Mouse (Mus musculus): ENCODE measurements at regions not wholly inside any gene's neighbourhood (a gene's known extent, or its start where the extent isn't known, plus 50 kb on each side); places are given as distances from the start of the nearest gene placed in this dataset.

DNA sequence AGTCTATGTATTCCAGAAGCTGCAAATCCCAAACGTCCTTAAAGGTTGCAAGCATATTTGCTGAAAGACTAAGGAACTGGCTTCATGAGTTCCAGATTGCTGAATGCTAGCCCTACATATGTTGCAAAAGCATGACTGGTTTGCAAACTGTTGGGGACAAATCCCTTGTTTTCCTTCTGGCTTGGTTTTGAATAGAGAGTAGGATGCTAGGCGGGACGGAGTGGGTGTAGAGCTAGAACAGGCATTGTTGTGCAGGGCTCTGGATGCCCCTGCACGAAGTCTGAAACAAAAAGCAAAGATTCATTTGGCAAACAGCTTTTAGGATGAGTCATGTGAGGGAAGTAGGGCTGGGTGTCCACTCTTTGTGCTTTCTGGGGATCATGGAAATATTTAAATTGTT lies 500.9 kb upstream of the Cnksr2 start:
- no peak for ATAC-seq
- WGBS: 35% methylated on average over 4 of the region's 4 CpGs
- Histone ChIP-seq H3K4me2 (ENCODE audit: low read length) (no peak overlapping the region), H3K9ac (replicated peaks; ENCODE audit: low read depth, low read length) (no peak overlapping the region), H3K4me1 (replicated peaks; ENCODE audit: control insufficient read depth, insufficient read depth, low read length) (no peaks in the 10 kb centered on the region), H3K36me3 (ENCODE audit: control insufficient read depth, insufficient read depth) (no peaks in the 10 kb centered on the region), H3K27me3 (replicated peaks; ENCODE audit: control insufficient read depth, insufficient read depth, low read length) (no peaks in the 10 kb centered on the region), H3K9me3 (ENCODE audit: control insufficient read depth, low read length) (no peaks in the 10 kb centered on the region), H3K4me3 (replicated peaks; ENCODE audit: low read length) (no peak overlapping the region), H3K27ac (ENCODE audit: low read length) (no peak overlapping the region)

DNA sequence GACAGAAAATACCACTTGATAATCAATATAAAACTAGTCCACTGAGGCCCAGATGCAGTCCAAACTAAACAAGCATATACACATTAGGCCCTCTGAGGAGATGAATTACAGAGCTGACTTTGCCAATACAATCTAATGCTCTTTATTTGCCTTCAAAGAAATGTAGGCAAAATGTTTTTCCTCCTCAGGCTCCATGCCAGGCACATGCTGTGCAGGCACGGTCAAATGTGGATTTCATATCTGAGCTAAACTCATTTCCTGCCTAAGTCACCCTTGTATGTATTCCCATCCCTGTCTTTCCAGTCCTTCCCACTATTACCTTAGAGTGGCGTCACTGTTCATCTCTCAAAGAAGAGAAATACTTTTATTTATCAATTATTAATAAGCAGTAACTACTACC lies 534.8 kb upstream of the Cnksr2 start:
- Histone ChIP-seq H3K9me3 (ENCODE audit: control insufficient read depth, low read length) (no peaks in the 10 kb centered on the region), H3K27me3 (replicated peaks; ENCODE audit: control insufficient read depth, insufficient read depth, low read length) (no peaks in the 10 kb centered on the region), H3K27ac (ENCODE audit: low read length) (no peak overlapping the region), H3K4me3 (replicated peaks; ENCODE audit: low read length) (no peak overlapping the region), H3K36me3 (ENCODE audit: control insufficient read depth, insufficient read depth) (no peaks in the 10 kb centered on the region), H3K9ac (replicated peaks; ENCODE audit: low read depth, low read length) (no peak overlapping the region), H3K4me2 (ENCODE audit: low read length) (no peak overlapping the region), H3K4me1 (replicated peaks; ENCODE audit: control insufficient read depth, insufficient read depth, low read length) (no peaks in the 10 kb centered on the region)
- 81% methylated on average over 2 of the region's 2 CpGs for WGBS
- no peak for ATAC-seq

DNA sequence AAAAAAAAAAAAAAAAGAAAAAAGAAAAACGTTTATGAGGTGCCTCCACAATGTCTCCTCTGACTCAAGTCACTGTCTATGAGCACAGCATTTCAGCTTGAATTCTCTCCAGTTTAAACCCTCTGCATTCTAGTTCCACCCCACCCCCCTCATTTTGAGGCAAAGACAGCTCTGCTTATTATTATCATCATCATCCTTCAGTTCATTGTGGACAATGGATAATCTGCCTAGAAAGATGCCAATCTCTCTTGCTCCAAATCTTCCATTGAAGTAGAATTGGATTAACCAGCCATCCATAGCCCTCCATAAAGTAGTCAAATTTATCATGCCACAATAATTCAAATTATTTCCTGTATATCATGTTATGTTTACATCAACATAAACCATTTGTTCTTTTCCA lies 570.0 kb upstream of the Cnksr2 start:
- Histone ChIP-seq H3K9me3 (ENCODE audit: control insufficient read depth, low read length) (no peaks in the 10 kb centered on the region), H3K27me3 (replicated peaks; ENCODE audit: control insufficient read depth, insufficient read depth, low read length) (0 out of 2 replicates have a peak, but pooled peaks cover 7% of the 10 kb centered on the region), H3K9ac (replicated peaks; ENCODE audit: low read depth, low read length) (no peak overlapping the region), H3K4me3 (replicated peaks; ENCODE audit: low read length) (no peak overlapping the region), H3K4me1 (replicated peaks; ENCODE audit: control insufficient read depth, insufficient read depth, low read length) (no peaks in the 10 kb centered on the region), H3K36me3 (ENCODE audit: control insufficient read depth, insufficient read depth) (no peaks in the 10 kb centered on the region), H3K27ac (ENCODE audit: low read length) (no peak overlapping the region), H3K4me2 (ENCODE audit: low read length) (no peak overlapping the region)
- no peak for ATAC-seq
- WGBS: 19% methylated on average over 1 of the region's 1 CpGs

DNA sequence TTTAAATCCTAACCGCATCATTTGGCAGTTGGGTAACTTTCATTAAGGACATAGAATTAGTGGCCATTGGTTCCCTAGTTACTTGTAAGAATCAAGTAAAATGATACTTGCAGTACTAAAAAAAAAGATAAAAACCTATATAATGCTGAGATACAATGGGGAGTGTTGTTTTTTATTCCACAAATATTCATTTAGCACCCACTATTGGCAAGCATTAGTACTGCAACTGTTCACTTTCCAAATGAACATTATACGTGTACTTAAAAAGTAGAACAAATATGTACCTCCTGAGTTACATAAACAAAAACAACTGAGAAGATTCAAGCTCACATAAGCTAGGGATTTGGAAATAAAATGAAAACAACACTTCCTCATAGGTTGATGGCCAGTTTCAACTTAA lies 570.5 kb upstream of the Cnksr2 start:
- Histone ChIP-seq H3K9ac (replicated peaks; ENCODE audit: low read depth, low read length) (no peak overlapping the region), H3K4me3 (replicated peaks; ENCODE audit: low read length) (no peak overlapping the region), H3K9me3 (ENCODE audit: control insufficient read depth, low read length) (no peaks in the 10 kb centered on the region), H3K27ac (ENCODE audit: low read length) (no peak overlapping the region), H3K27me3 (replicated peaks; ENCODE audit: control insufficient read depth, insufficient read depth, low read length) (0 out of 2 replicates have a peak, but pooled peaks cover 7% of the 10 kb centered on the region), H3K36me3 (ENCODE audit: control insufficient read depth, insufficient read depth) (no peaks in the 10 kb centered on the region), H3K4me1 (replicated peaks; ENCODE audit: control insufficient read depth, insufficient read depth, low read length) (no peaks in the 10 kb centered on the region), H3K4me2 (ENCODE audit: low read length) (no peak overlapping the region)
- ATAC-seq: no peak
- 74% methylated on average over 2 of the region's 2 CpGs for WGBS

DNA sequence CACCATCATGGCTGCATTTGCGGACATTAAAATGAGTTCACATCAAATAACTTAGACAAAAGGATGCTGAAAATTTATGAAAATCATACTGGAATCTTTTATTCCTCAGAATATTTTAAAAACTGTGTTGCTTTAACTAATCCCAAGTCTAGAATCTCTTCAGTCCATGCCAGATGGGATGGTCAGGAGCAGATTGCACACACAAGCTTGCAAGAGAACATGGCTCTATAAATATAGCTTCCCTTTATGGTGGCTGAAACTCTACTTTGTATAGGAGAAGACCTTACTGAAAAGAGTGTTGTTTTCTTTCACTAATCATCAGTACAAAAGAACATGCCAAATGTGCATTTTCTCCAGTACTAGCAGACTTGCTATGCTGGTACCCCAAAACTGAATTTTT lies 570.9 kb upstream of the Cnksr2 start:
- Histone ChIP-seq H3K27ac (ENCODE audit: low read length) (no peak overlapping the region), H3K9me3 (ENCODE audit: control insufficient read depth, low read length) (no peaks in the 10 kb centered on the region), H3K27me3 (replicated peaks; ENCODE audit: control insufficient read depth, insufficient read depth, low read length) (0 out of 2 replicates have a peak, but pooled peaks cover 7% of the 10 kb centered on the region), H3K4me1 (replicated peaks; ENCODE audit: control insufficient read depth, insufficient read depth, low read length) (no peaks in the 10 kb centered on the region), H3K4me2 (ENCODE audit: low read length) (no peak overlapping the region), H3K4me3 (replicated peaks; ENCODE audit: low read length) (no peak overlapping the region), H3K9ac (replicated peaks; ENCODE audit: low read depth, low read length) (no peak overlapping the region), H3K36me3 (ENCODE audit: control insufficient read depth, insufficient read depth) (no peaks in the 10 kb centered on the region)
- ATAC-seq: no peak
- WGBS: 93% methylated on average over 1 of the region's 1 CpGs

DNA sequence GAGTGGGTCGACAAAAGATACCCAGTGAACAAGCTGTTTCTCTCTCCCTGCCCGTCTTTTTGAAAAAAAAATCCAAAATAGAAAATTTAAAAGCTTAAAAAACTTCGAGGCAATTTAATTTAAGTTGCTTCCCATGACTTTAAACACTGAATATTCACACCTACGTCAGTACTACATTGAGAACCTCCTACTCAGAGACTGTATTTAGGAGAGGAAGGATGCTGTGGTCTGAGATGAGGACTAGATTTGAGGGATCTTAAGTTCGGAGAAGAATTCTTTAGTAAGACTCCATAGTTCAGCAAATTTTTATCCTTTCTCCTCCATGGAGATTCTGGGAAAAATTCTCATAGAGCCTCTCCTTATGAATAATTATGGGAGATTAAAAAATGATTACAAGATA lies 571.4 kb upstream of the Cnksr2 start:
- Histone ChIP-seq H3K36me3 (ENCODE audit: control insufficient read depth, insufficient read depth) (no peaks in the 10 kb centered on the region), H3K4me1 (replicated peaks; ENCODE audit: control insufficient read depth, insufficient read depth, low read length) (no peaks in the 10 kb centered on the region), H3K27ac (ENCODE audit: low read length) (no peak overlapping the region), H3K9ac (replicated peaks; ENCODE audit: low read depth, low read length) (no peak overlapping the region), H3K27me3 (replicated peaks; ENCODE audit: control insufficient read depth, insufficient read depth, low read length) (0 out of 2 replicates have a peak, but pooled peaks cover 7% of the 10 kb centered on the region), H3K4me3 (replicated peaks; ENCODE audit: low read length) (no peak overlapping the region), H3K4me2 (ENCODE audit: low read length) (no peak overlapping the region), H3K9me3 (ENCODE audit: control insufficient read depth, low read length) (no peaks in the 10 kb centered on the region)
- 69% methylated on average over 5 of the region's 5 CpGs for WGBS
- no peak for ATAC-seq

DNA sequence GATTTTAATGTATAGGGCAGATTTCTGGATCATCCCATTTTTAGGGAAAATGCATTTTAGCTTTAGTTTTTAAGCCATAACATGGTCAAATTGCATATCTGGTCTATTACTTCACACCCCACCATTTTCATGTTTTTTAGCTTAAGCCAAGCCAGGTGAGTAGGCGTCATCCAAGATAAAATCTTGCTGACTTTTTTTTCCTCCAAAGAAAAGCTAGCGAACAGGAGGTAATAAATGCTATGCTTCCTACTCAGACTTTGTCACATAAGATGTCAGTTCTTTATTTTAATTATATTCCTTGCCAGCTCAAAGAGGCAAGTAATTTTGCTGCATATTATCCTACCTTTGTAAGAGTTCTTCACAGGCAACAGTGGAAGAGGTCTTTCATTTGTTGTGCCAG lies 572.0 kb upstream of the Cnksr2 start:
- 80% methylated on average over 2 of the region's 2 CpGs for WGBS

DNA sequence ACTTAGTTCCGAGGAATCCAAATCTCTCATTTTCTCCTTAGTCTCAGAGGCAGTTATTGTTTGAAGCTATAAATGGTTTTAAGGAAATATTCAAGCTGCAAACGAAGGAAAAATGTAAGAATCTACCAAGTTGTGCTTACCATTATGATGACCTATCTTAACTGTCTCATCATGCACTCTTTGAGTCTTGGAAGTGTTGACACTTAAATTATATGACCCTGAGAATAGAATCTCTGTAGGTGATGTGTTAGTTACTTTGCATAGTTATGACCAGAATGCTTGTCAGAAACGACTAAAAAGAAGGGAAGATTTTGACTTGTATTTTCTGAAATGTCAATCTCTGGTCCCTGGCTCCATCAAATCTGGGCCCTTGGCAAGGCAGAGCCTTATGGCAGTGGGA lies 582.7 kb upstream of the Rps6ka3 start:
- H3K9ac ChIP-seq (replicated peaks; ENCODE audit: low read depth, low read length): no peak overlapping the region
- H3K4me2 ChIP-seq (ENCODE audit: low read length): no peak overlapping the region
- no peak for ATAC-seq
- no peak overlapping the region for H3K27ac ChIP-seq (ENCODE audit: low read length)
- 73% methylated on average over 3 of the region's 3 CpGs for WGBS
- no peaks in the 10 kb centered on the region for H3K36me3 ChIP-seq (ENCODE audit: control insufficient read depth, insufficient read depth)
- H3K27me3 ChIP-seq (replicated peaks; ENCODE audit: control insufficient read depth, insufficient read depth, low read length): no peaks in the 10 kb centered on the region
- no peaks in the 10 kb centered on the region for H3K4me1 ChIP-seq (replicated peaks; ENCODE audit: control insufficient read depth, insufficient read depth, low read length)
- no peak overlapping the region for H3K4me3 ChIP-seq (replicated peaks; ENCODE audit: low read length)
- no peaks in the 10 kb centered on the region for H3K9me3 ChIP-seq (ENCODE audit: control insufficient read depth, low read length)

More for the DNA sequence above, 572.0 kb upstream of the Cnksr2 start:
- Histone ChIP-seq H3K27me3 (replicated peaks; ENCODE audit: control insufficient read depth, insufficient read depth, low read length) (0 out of 2 replicates have a peak, but pooled peaks cover 7% of the 10 kb centered on the region), H3K4me1 (replicated peaks; ENCODE audit: control insufficient read depth, insufficient read depth, low read length) (no peaks in the 10 kb centered on the region), H3K9ac (replicated peaks; ENCODE audit: low read depth, low read length) (no peak overlapping the region), H3K27ac (ENCODE audit: low read length) (no peak overlapping the region), H3K36me3 (ENCODE audit: control insufficient read depth, insufficient read depth) (no peaks in the 10 kb centered on the region), H3K9me3 (ENCODE audit: control insufficient read depth, low read length) (no peaks in the 10 kb centered on the region), H3K4me2 (ENCODE audit: low read length) (no peak overlapping the region), H3K4me3 (replicated peaks; ENCODE audit: low read length) (no peak overlapping the region)
- ATAC-seq: no peak

DNA sequence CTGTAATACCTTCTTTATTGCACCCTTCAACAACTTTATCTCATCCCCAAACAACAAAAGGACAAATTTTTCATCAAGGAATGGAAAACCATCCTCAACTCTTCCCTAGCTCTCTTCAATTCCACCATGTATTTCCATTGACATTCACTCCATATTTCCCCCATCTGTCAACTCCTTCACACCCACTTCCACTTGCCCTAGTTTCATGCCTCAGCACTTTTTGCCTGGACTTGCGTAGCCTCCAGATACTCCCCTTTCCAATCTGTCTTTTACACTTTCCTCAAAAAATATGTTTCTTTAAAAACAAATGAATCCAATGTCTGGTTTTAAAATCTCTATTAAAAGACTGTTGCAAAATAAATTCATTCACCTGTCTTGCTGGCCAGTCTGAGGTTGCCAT lies 577.7 kb upstream of the Rps6ka3 start:
- WGBS: 80% methylated on average over 1 of the region's 1 CpGs
- Histone ChIP-seq H3K4me3 (replicated peaks; ENCODE audit: low read length) (no peak overlapping the region), H3K36me3 (ENCODE audit: control insufficient read depth, insufficient read depth) (no peaks in the 10 kb centered on the region), H3K27ac (ENCODE audit: low read length) (no peak overlapping the region), H3K9me3 (ENCODE audit: control insufficient read depth, low read length) (no peaks in the 10 kb centered on the region), H3K4me1 (replicated peaks; ENCODE audit: control insufficient read depth, insufficient read depth, low read length) (no peaks in the 10 kb centered on the region), H3K27me3 (replicated peaks; ENCODE audit: control insufficient read depth, insufficient read depth, low read length) (no peaks in the 10 kb centered on the region), H3K9ac (replicated peaks; ENCODE audit: low read depth, low read length) (no peak overlapping the region), H3K4me2 (ENCODE audit: low read length) (no peak overlapping the region)
- no peak for ATAC-seq

DNA sequence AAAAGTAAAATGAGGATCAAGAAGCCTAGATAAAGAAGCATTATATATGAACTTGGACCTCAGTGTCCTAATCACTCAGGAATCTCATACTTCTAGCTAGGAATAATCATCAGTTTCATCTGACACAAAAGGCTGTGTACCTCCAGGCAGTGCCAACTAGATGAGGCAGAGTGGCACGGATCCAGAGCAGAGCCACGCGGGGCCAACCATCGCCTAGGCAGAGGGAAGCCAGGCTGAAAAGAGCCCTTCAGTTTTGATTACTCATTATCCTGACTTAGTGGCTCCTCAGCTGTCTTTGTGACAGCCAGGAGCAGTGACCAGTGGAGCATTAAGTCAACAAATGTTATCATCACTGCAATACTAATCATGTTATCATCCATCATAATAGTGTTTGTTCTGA lies 557.9 kb upstream of the Rps6ka3 start:
- no peaks in the 10 kb centered on the region for H3K27me3 ChIP-seq (replicated peaks; ENCODE audit: control insufficient read depth, insufficient read depth, low read length)
- H3K36me3 ChIP-seq (ENCODE audit: control insufficient read depth, insufficient read depth): no peaks in the 10 kb centered on the region
- no peak overlapping the region for H3K4me3 ChIP-seq (replicated peaks; ENCODE audit: low read length)
- no peak overlapping the region for H3K4me2 ChIP-seq (ENCODE audit: low read length)
- WGBS: 61% methylated on average over 4 of the region's 4 CpGs
- no peaks in the 10 kb centered on the region for H3K9me3 ChIP-seq (ENCODE audit: control insufficient read depth, low read length)
- H3K9ac ChIP-seq (replicated peaks; ENCODE audit: low read depth, low read length): no peak overlapping the region
- peak; percentile 43; the same call in 1 of the 2 replicates for ATAC-seq
- no peak overlapping the region for H3K27ac ChIP-seq (ENCODE audit: low read length)
- H3K4me1 ChIP-seq (replicated peaks; ENCODE audit: control insufficient read depth, insufficient read depth, low read length): no peaks in the 10 kb centered on the region

Data from forebrain, embryonic 16.5 days (tissue).